Mouse (Mus musculus) testis, postnatal 14 days (tissue): Measurements from ENCODE around the gene Bcar1.

Source experiments
- DNase-seq: peaks from one replicate; pipeline ENCODE4 v3.0.0; 2021; ENCODE audit warnings: low spot score

The Bcar1 gene

GRCm38 (mm10) chr8:111716603-111717487 is 26.8 kb downstream of the Bcar1 start:
- DNase-seq, result peak; percentile 83

- no peak for DNase-seq
Measured at GRCm38 (mm10) chr8:111715514-111715913, 28.1 kb downstream of the Bcar1 start.

- DNase-seq, result no peak
Measured at GRCm38 (mm10) chr8:111714295-111714694, 29.3 kb downstream of the Bcar1 start.

DNA sequence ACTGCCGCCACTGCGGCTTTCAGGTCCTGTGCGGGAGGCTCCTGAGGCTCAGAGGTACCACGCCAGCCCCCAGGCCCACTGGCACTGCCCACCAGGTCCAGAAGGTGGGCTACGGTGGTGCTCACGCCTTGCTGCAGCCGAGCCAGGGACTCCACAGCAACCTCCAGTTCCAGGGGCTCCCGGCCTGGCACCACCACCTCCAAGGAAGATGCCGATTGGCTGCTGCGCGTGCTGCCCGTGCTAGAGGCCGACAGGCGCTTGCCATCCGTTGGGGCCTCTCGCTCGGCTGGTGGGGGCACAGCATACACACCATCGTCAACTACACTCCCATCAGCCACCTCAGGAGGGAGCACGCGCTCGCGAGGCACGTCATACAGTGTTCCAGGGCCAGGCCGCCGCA is 29.8 kb downstream of the Bcar1 start:
- no peak for DNase-seq

DNA sequence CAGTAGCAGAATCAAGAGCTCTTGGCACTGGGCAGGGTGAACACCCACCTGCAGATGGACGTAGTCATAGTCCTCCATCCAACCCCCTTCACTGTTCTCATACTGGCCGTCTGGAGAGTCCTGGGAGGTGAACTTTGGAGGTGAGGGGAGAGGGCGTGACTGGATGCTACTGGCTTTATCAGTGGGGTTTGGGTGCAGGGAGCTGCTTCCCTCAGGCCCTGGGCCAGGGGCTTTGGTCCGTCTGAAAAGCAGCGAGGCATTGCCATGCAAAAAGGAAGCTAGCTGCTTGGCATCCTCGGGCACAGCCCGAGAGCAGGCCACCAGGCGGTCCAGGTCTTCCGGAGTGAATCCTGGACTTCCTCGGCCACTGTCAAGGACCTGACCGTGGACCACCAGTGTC is 30.3 kb downstream of the Bcar1 start:
- DNase-seq, result no peak

- no peak for DNase-seq
Measured at GRCm38 (mm10) chr8:111712588-111712987, 31.0 kb downstream of the Bcar1 start.

GRCm38 (mm10) chr8:111712135-111712534 is 31.5 kb downstream of the Bcar1 start:
- no peak for DNase-seq

- no peak for DNase-seq
Measured at GRCm38 (mm10) chr8:111710777-111711485, 32.7 kb downstream of the Bcar1 start.

DNA sequence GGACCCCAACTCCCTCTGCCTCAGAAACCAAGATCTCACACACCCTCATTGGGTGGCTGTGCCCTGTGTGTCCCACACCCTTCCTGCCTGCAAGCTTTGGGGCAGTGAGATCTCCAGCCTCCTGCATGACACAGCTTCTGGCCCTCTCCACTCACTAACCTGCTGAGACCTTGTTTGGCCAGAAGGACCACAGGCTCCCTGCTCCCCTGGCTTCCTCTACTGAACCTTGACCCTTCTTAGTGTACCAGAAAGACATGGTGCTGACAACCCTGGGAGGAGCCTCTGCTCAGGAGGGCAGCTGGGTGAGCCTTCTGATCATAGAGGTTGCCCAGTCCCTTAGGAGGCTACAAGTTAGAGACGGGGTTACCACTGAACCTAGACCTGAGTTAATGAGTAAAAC is 34.4 kb downstream of the Bcar1 start:
- no peak for DNase-seq

GRCm38 (mm10) chr8:111708265-111708664 is 35.3 kb downstream of the Bcar1 start:
- no peak for DNase-seq

DNA sequence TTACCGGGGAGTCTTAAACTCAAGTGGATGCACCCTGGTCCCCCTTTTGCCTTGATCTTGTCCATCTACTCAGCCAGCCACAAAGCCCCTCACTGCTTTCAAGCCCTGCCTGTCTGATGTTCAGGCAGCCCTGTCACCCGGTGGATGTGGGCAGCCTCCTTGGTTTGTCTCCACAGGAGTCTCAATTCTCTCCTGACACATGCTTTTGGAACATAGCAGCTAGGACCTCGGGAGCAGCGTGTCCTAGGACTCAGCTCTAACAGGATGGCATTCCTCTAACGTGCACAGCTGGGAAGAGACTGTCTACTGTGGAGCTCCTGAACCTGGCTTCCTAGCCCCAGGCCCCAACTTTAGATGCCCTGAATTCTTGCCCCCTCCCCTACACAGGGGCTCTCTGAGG is 37.9 kb downstream of the Bcar1 start:
- DNase-seq, result no peak

DNA sequence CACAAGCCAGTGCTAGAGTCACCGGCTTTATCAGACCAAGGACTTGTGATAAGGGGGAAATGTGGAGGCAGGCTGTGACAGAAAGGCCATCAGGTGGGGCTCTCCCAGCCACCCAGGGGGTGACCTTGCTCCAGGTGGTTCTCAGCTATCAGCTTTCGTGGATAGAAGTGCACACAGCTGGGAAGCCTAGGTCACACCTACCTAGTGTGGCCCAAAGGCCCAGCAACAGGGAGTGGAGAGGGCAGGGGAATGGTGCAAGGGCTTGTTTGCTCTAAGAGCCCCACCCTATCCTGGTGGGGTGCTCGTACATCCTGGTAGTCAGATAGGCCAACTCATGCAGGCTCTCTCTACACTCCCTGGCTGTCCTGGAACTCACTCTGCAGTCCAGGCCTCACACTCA is 38.4 kb downstream of the Bcar1 start:
- no peak for DNase-seq

DNA sequence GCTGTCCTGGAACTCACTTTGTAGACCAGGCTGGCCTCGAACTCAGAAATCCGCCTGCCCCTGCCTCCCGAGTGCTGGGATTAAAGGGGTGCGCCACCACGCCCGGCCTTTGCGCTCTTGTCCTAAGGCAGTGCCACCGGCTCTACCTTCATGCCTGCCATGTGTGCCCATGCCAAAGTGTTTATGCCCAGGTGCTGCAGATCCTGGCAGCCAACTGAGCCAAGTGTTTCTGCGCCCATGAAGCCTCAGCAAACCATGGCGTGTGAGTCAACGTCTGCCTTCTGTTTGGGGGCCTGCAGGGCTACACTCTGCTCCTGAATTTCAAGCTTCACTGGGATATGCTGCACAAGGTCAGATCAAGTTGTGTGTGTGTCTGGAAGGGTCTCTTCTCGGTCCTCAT is 39.0 kb downstream of the Bcar1 start:
- DNase-seq, result no peak

GRCm38 (mm10) chr8:111701380-111701779 is 42.2 kb downstream of the Bcar1 start:
- no peak for DNase-seq

GRCm38 (mm10) chr8:111700740-111701139 is 42.9 kb downstream of the Bcar1 start:
- no peak for DNase-seq

- DNase-seq, result no peak
Measured at GRCm38 (mm10) chr8:111700201-111700600, 43.4 kb downstream of the Bcar1 start.

DNA sequence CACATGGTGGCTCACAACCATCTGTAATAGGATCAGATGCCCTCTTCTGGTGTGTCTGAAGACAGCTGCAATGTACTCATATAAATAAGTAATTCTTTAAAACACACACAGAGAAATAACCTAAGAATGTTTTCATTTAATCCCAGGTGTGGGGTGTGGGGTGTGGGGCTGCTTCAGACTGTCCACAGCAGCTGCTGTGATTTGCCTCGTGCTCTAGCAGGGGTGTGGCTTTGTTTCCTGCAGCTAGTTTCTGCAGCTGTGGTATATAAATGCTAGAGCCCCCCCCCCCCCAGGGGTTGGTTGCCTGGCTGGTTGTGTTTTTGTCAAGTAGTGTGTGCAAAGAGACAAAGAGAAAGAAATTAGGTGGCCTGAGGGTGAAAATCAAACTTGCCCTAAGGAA is 44.6 kb downstream of the Bcar1 start:
- no peak for DNase-seq

DNA sequence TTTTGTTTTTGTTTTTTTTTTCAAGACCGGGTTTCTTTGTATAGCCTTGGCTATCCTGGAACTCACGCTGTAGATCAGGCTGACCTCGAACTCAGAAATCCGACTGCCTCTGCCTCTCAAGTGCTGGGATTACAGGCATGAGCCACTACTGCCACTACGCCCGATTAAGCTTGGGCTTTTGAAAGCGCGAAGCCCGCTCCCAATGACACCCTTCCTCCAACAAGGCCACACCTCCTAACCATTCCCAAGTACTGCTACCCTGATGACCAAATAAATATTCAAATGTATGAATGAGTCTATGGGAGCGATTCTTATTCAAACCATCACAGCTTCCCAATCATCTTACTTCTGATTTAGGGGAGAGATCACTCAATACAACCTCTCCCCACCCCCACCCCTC is 46.0 kb downstream of the Bcar1 start:
- DNase-seq, result no peak

DNA sequence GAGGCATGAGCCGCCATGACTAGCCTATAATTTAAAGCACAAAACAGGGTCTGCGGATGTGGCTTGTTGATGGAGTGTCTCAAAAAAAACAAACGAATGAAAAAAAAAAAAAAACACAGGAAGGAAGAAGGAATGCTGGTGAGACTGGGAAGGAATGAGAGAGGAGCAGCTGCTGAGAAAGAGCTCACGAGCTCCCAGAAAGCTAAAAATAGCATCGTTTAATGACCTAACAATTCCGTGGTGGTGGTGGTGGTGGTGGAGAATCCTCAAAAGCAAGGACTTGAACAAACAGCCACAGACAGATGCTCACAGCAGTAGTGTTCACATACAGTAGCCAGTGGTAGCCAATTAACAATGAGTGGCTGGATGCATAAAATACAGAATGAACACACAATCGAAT is 48.2 kb downstream of the Bcar1 start:
- no peak for DNase-seq

DNA sequence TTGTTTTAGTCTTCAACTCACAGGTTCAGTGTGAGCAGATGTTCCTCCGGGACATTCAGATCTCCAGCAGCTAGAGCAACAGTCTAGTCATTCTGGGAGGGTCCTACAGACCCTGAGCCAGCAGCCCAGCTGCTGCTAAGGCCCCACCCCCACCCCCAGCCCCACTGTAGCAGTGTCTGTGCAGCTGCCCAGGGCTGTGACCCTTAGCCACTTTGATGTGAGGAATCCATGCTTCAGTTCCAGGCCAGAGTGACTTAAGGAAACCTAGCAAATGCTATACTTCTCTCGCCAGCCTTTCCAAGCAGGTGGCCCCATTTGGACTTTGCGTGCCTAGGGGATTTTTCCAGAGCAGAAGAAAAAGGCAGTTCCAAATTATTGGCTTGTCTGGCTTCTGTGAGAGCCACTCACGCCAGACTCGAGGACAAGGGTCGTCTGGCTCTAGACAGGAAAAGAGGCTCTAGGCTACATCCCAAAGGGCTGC is 50.3 kb downstream of the Bcar1 start:
- DNase-seq, result no peak

DNA sequence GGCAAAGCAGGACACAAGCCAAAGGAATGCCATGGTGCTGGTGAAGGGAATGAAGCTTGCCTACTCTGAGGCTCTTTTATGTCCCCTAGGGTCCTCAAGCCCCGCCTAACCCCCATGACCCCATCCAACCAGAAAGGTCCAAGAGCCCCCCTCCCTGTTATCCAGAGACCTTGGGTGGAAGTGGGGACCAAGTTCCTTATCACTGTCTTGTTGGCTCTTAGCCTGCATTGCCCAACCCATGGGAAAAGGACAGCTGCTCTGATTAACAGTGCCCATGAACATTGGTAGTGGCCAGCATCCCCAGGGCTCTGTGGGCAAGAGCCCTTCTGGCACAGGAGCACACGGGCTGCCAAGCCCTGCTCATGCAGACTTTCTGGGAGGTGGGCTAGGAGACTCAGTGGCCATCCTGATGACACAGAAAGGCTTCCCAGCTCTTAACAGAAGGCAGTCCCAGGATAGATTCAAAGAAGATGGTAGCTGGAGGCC is 52.6 kb downstream of the Bcar1 start, which contains the start of gene Ctrb1:
Gene Ctrb1, minus strand, starts transcription at position 51 of the 486 bp plus-strand sequence.
- DNase-seq, result no peak

DNA sequence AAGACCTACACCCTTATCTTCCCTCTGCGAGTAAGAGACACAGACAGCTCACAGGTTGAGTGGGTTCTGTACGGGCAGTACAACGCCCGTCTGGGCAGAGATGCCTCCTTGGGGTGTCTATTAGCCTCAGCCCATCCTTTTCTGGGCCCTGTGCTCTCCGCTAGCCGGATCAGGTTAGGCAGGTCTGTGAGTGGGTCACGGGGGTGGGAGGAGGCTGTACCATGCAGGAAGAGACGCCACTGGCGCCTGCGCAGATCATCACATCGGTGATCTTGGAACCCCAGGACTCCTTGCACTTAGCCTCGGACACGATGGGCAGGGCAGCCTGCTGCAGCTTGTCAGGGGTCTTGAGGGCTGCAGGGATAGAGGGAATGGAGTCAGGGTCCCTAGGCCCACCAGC is 56.7 kb downstream of the Bcar1 start:
- DNase-seq, result no peak

- no peak for DNase-seq
Measured at GRCm38 (mm10) chr8:111682521-111682920, 61.1 kb downstream of the Bcar1 start.
